Mouse (Mus musculus) heart, postnatal 10 days (tissue): ENCODE data around the gene Fcgr2b. TPM values are rescaled to one million over a fixed set of nuclear protein-coding genes. Genes with fewer than 3 reads are reported as not detected.

Experiments
- DNase-seq, 2 experiments: peaks; one replicate each; pipeline ENCODE4 v3.0.0; 2021
- intact Hi-C: fragments of 180-260 bp; cut with DNase I; formaldehyde crosslinking; loops from one replicate; pipeline ENCODE4 v1.15.1; 2025
- total RNA-seq, 2 experiments: library from RNA; stranded (reverse); gene quantifications; 2 replicates each; pipeline ENCODE4 v1.2.3; 2021

Gene Fcgr2b
- total RNA-seq, 2 experiments from 2014 or later: 3.1 to 3.9 TPM

DNA sequence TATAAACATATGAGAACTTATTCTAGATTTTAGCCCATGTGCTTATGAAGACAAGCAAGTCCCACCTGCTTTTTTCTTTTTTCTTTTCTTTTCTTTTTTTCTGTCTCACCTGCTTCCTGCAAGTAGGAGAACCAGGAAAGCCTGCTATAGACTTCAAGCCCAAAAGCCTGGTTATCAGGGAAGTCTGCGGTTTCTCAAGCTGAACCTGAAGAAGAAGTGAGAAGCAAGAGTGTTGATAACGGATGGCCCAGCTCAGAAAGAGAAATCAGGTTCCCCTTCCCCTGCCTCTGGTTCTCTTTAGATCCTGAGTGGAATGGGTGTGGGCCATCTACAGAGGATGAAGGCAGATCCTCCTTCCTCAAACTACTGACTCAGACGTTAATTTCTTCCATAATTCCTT, 44.3 kb downstream of the Fcgr2b start:
- intact Hi-C loops: no loop called here
- DNase-seq: no peak

- DNase-seq: no peak
- intact Hi-C loops: no loop called here
These were observed 47.1 kb downstream of the Fcgr2b start for GRCm38 (mm10) chr1:170929245-170929644.

GRCm38 (mm10) chr1:170928467-170928866, 47.9 kb downstream of the Fcgr2b start:
- intact Hi-C loops: no loop called here
- DNase-seq: no peak

DNA sequence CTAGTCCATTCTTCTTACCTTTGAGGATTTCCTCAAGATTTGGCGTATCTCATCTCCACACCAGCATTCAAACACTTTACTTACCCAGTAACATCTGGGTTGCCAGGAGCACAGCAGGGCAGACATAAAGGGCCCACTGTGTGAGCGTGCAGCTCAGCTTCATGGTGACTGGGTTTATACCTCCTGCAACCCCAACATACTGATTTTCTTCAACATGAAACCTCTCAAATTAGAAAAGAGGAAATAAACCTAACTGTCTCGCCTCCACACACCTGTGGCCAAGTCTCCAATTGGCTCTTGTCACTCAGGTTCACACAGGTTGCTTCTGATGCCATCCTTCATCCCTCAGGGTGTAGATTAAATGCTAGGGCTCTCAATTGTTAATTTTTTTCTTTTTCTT, 49.0 kb downstream of the Fcgr2b start, which contains the start of gene Fcrla:
Gene Fcrla, minus strand, starts transcription at position 206 of the 400 bp plus-strand sequence.
- intact Hi-C loops: no loop called here
- no peak for DNase-seq

- intact Hi-C loops: no loop called here
- DNase-seq: no peak
These were observed 49.4 kb downstream of the Fcgr2b start for GRCm38 (mm10) chr1:170926941-170927340.

GRCm38 (mm10) chr1:170924485-170924884, 51.9 kb downstream of the Fcgr2b start:
- no peak for DNase-seq
- intact Hi-C loops: no loop called here

GRCm38 (mm10) chr1:170919308-170919707, 57.0 kb downstream of the Fcgr2b start:
- intact Hi-C loops: no loop called here
- no peak for DNase-seq

- intact Hi-C loops: no loop called here
These were observed 60.7 kb downstream of the Fcgr2b start for GRCm38 (mm10) chr1:170915657-170916056.

GRCm38 (mm10) chr1:170912891-170913615, 63.3 kb downstream of the Fcgr2b start, which contains the start of gene Fcrlb:
Gene Fcrlb (minus strand): TSS chr1:170912941.
- DNase-seq: no peak
- intact Hi-C loops: no loop called here

More at GRCm38 (mm10) chr1:170915657-170916056, 60.7 kb downstream of the Fcgr2b start:
- no peak for DNase-seq

GRCm38 (mm10) chr1:170911907-170912660, 64.3 kb downstream of the Fcgr2b start:
- DNase-seq: no peak
- intact Hi-C loops: no loop called here

Other genes with a start within 250 kb of the Fcgr2b start
- 10 to 100 TPM; 52.5 to 54.4 TPM for gene Atf6, start 108.8 kb downstream of the Fcgr2b start, total RNA-seq
- under 1 TPM; 0.55 to 0.67 TPM for gene Gm26620, start 91.5 kb downstream of the Fcgr2b start, total RNA-seq
- gene Dusp12, start 91.0 kb downstream of the Fcgr2b start, total RNA-seq: 10 to 100 TPM in 1 of 2 experiments, 1 to 10 TPM in 1; 8.7 to 13.1 TPM
- not detected for gene Fcrlb, start 63.6 kb downstream of the Fcgr2b start, total RNA-seq
- 1 to 10 TPM in 1 of 2 experiments, under 1 TPM in 1; 0.57 to 1.6 TPM for gene Fcrla, start 49.0 kb downstream of the Fcgr2b start, total RNA-seq
- gene Fcgr4, start 42.4 kb upstream of the Fcgr2b start, total RNA-seq: not detected
- gene Fcgr3, start 88.4 kb upstream of the Fcgr2b start, total RNA-seq: 1 to 10 TPM; 7.4 to 8.9 TPM
- gene Cfap126, start 137.4 kb upstream of the Fcgr2b start, total RNA-seq: 1 to 10 TPM in 1 of 2 experiments, under 1 TPM in 1; 0.67 to 1.6 TPM
- gene Sdhc, start 174.1 kb upstream of the Fcgr2b start, total RNA-seq: 1,000 to 10,000 TPM in 1 of 2 experiments, 100 to 1,000 TPM in 1; 973 to 1,003 TPM
- 10 to 100 TPM; 11.0 to 18.1 TPM for gene Mpz, start 174.2 kb upstream of the Fcgr2b start, total RNA-seq
- gene Pcp4l1, start 219.7 kb upstream of the Fcgr2b start, total RNA-seq: 100 to 1,000 TPM; 136 to 146 TPM
- not detected for gene Nr1i3, start 237.4 kb upstream of the Fcgr2b start, total RNA-seq
- 10 to 100 TPM; 88.9 to 95.9 TPM for gene Tomm40l, start 246.0 kb upstream of the Fcgr2b start, total RNA-seq
- gene Apoa2, start 248.5 kb upstream of the Fcgr2b start, total RNA-seq: 1 to 10 TPM; 2.3 to 4.2 TPM